Mouse (Mus musculus): ENCODE measurements around the gene 9130409I23Rik. TPM values are rescaled to one million over a fixed set of nuclear protein-coding genes. Genes with fewer than 3 reads are reported as not detected.

The 9130409I23Rik gene
- not detected in 2 replicates for polyA plus RNA-seq (2015; fragmentation: Nextera tagmentation; extraction: Ambion mirVana)

DNA sequence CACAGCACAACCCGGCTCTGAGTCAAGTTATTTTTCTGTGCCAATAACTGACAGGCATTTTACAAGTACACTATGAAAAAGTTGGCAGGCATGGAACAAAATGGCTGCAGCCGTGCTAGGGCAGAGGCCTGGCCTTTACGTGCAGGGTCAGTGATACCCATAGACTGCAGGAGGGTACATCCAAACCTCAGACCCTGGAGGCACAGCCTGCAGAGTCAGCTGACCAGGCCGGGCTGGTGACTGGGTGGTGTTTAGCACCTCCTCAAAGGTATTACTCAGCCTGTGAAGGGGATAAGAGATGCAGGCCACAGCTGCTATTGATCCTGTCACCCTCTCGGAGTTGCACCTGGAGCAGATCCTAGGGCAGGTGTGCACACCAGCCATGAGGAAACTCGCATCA is at the start of gene 9130409I23Rik:
Gene 9130409I23Rik (plus strand): TSS at position 301 of the 400 bp plus-strand sequence.
- WGBS: 88% methylated on average over 6 of the region's 6 CpGs
- Histone ChIP-seq H3K36me3 (ENCODE audit: control insufficient read depth, insufficient read depth) (no peaks in the 10 kb centered on the region), H3K27me3 (replicated peaks; ENCODE audit: control insufficient read depth, insufficient read depth, low read length) (no peaks in the 10 kb centered on the region), H3K27ac (ENCODE audit: low read length) (no peak within 1 kb of the TSS), H3K4me2 (ENCODE audit: low read length) (no peak within 1 kb of the TSS), H3K4me3 (replicated peaks; ENCODE audit: low read length) (no peak within 1 kb of the TSS), H3K9ac (replicated peaks; ENCODE audit: low read depth, low read length) (no peak within 1 kb of the TSS), H3K9me3 (ENCODE audit: control insufficient read depth, low read length) (no peaks in the 10 kb centered on the region), H3K4me1 (replicated peaks; ENCODE audit: control insufficient read depth, insufficient read depth, low read length) (no peaks in the 10 kb centered on the region)
- no peak for ATAC-seq

DNA sequence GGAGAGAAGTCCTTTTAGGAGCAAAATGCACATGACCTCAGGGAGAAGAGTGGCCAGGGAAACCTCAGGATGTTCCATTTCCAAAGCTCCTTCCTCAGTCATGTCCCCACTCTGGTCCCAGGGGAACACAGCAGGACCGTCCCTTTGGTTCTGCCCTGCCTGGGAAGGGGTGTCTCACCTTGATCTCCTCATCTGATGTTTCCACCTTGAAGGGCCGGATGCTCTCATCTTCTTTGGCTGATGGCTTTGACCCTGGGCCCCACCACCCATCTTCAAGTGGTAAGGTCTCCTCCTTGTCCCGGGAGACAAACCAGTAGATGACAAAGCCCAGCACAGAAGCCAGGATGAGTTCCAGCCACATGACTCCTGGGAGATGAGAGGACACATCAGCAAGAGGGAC is 49.4 kb upstream of the 9130409I23Rik start:
- WGBS: 87% methylated on average over 3 of the region's 3 CpGs
- no peaks in the 10 kb centered on the region for H3K4me1 ChIP-seq (replicated peaks; ENCODE audit: control insufficient read depth, insufficient read depth, low read length)
- H3K27ac ChIP-seq (ENCODE audit: low read length): no peak overlapping the region
- H3K9me3 ChIP-seq (ENCODE audit: control insufficient read depth, low read length): no peaks in the 10 kb centered on the region
- H3K4me2 ChIP-seq (ENCODE audit: low read length): no peak overlapping the region
- ATAC-seq: no peak
- H3K36me3 ChIP-seq (ENCODE audit: control insufficient read depth, insufficient read depth): no peaks in the 10 kb centered on the region
- H3K4me3 ChIP-seq (replicated peaks; ENCODE audit: low read length): no peak overlapping the region
- no peaks in the 10 kb centered on the region for H3K27me3 ChIP-seq (replicated peaks; ENCODE audit: control insufficient read depth, insufficient read depth, low read length)
- H3K9ac ChIP-seq (replicated peaks; ENCODE audit: low read depth, low read length): no peak overlapping the region

DNA sequence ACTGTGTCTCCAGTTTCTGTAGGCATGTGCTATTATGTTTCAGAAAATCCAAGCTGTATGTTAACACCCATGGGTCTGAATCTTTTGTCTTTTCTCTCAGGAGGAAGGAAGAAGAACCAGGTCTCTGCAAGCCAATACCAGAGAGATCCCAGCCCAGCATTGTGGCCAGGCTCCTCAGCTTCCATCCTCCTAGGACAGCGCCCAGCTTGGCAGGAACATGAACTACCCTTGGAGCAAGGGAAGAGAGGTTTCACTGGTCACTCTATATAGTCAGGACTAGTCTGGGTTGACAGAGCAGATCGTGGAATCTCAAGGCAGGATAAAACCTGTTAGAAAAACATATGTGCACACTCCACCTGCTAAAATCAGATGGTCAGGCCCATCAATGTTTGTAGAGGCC is 47.2 kb upstream of the 9130409I23Rik start:
- 84% methylated on average over 2 of the region's 2 CpGs for WGBS

DNA sequence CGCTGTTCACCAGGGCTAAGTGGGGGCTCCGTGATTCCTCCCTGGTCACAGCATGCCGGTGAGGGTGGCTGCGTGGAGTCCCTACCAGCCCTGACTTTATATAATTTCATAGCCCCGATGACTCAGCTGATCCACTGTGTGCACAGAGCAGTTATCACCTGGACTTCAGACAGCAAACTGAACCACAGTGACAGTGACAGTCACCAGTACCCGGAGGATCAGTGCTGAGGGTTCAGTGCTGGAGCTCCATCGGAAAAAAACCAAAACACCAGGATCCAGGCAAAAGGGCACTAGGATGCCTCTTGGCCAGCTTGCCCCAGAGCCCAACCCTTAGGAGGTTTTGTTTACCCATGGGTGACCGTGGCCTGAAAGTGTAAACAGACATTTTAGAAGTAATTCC is 45.7 kb upstream of the 9130409I23Rik start:
- WGBS: 81% methylated on average over 8 of the region's 8 CpGs
- Histone ChIP-seq H3K27me3 (replicated peaks; ENCODE audit: control insufficient read depth, insufficient read depth, low read length) (no peaks in the 10 kb centered on the region), H3K36me3 (ENCODE audit: control insufficient read depth, insufficient read depth) (no peaks in the 10 kb centered on the region), H3K4me1 (replicated peaks; ENCODE audit: control insufficient read depth, insufficient read depth, low read length) (no peaks in the 10 kb centered on the region), H3K27ac (ENCODE audit: low read length) (no peak overlapping the region), H3K9me3 (ENCODE audit: control insufficient read depth, low read length) (no peaks in the 10 kb centered on the region), H3K9ac (replicated peaks; ENCODE audit: low read depth, low read length) (no peak overlapping the region), H3K4me2 (ENCODE audit: low read length) (no peak overlapping the region), H3K4me3 (replicated peaks; ENCODE audit: low read length) (no peak overlapping the region)
- ATAC-seq: no peak

More for the DNA sequence above, 47.2 kb upstream of the 9130409I23Rik start:
- no peak overlapping the region for H3K4me2 ChIP-seq (ENCODE audit: low read length)
- no peaks in the 10 kb centered on the region for H3K4me1 ChIP-seq (replicated peaks; ENCODE audit: control insufficient read depth, insufficient read depth, low read length)
- H3K9me3 ChIP-seq (ENCODE audit: control insufficient read depth, low read length): no peaks in the 10 kb centered on the region
- no peaks in the 10 kb centered on the region for H3K36me3 ChIP-seq (ENCODE audit: control insufficient read depth, insufficient read depth)
- no peak overlapping the region for H3K4me3 ChIP-seq (replicated peaks; ENCODE audit: low read length)
- no peak overlapping the region for H3K27ac ChIP-seq (ENCODE audit: low read length)
- H3K9ac ChIP-seq (replicated peaks; ENCODE audit: low read depth, low read length): no peak overlapping the region
- ATAC-seq: no peak
- no peaks in the 10 kb centered on the region for H3K27me3 ChIP-seq (replicated peaks; ENCODE audit: control insufficient read depth, insufficient read depth, low read length)

DNA sequence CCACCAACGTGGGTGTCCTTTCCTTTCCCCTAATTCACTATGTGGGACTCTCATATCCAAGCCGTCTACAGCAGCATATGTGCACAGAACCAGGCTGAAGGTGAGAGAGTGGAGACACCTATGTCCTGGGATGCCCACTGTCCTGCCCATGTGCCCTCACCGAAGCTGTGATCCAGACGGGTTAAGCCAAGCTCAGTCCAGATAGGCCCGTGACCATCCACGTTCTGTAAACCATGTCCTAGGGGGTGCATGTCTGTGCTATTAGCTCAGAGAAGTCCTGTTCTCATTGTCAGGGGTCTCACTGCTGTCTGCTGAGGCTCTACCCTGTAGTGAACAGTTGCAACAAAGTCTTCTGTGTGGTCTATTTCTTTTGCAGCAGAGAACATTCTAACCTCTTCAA is 43.2 kb upstream of the 9130409I23Rik start:
- no peaks in the 10 kb centered on the region for H3K36me3 ChIP-seq (ENCODE audit: control insufficient read depth, insufficient read depth)
- no peaks in the 10 kb centered on the region for H3K27me3 ChIP-seq (replicated peaks; ENCODE audit: control insufficient read depth, insufficient read depth, low read length)
- no peak overlapping the region for H3K4me3 ChIP-seq (replicated peaks; ENCODE audit: low read length)
- no peak overlapping the region for H3K9ac ChIP-seq (replicated peaks; ENCODE audit: low read depth, low read length)
- no peak overlapping the region for H3K4me2 ChIP-seq (ENCODE audit: low read length)
- H3K4me1 ChIP-seq (replicated peaks; ENCODE audit: control insufficient read depth, insufficient read depth, low read length): no peaks in the 10 kb centered on the region
- H3K9me3 ChIP-seq (ENCODE audit: control insufficient read depth, low read length): no peaks in the 10 kb centered on the region
- ATAC-seq: no peak
- WGBS: 87% methylated on average over 6 of the region's 6 CpGs
- H3K27ac ChIP-seq (ENCODE audit: low read length): no peak overlapping the region

DNA sequence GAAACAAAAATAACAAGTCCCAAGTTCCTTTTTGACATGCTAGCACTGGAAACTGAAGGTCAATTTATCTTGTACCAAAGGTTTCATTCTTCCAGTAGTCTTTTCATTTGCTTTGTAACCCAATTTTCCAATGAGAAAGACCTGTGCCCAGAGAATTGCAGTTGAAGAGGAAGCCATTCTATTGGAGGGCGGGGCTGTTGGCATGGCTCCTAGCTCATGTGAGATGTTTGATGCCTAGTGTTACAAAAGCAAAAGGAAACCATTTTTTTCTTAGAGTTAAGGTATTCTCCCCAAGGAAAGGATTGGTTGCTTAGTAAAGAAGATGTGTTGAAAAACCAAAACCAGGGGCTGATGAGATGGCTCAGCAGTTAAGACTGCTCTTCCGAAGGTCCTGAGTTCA is 42.8 kb upstream of the 9130409I23Rik start:
- H3K36me3 ChIP-seq (ENCODE audit: control insufficient read depth, insufficient read depth): no peaks in the 10 kb centered on the region
- H3K27ac ChIP-seq (ENCODE audit: low read length): no peak overlapping the region
- no peak for ATAC-seq
- H3K9ac ChIP-seq (replicated peaks; ENCODE audit: low read depth, low read length): no peak overlapping the region
- no peak overlapping the region for H3K4me3 ChIP-seq (replicated peaks; ENCODE audit: low read length)
- H3K4me2 ChIP-seq (ENCODE audit: low read length): no peak overlapping the region
- no peaks in the 10 kb centered on the region for H3K27me3 ChIP-seq (replicated peaks; ENCODE audit: control insufficient read depth, insufficient read depth, low read length)
- WGBS: 95% methylated on average over 2 of the region's 2 CpGs
- H3K9me3 ChIP-seq (ENCODE audit: control insufficient read depth, low read length): no peaks in the 10 kb centered on the region
- H3K4me1 ChIP-seq (replicated peaks; ENCODE audit: control insufficient read depth, insufficient read depth, low read length): no peaks in the 10 kb centered on the region

DNA sequence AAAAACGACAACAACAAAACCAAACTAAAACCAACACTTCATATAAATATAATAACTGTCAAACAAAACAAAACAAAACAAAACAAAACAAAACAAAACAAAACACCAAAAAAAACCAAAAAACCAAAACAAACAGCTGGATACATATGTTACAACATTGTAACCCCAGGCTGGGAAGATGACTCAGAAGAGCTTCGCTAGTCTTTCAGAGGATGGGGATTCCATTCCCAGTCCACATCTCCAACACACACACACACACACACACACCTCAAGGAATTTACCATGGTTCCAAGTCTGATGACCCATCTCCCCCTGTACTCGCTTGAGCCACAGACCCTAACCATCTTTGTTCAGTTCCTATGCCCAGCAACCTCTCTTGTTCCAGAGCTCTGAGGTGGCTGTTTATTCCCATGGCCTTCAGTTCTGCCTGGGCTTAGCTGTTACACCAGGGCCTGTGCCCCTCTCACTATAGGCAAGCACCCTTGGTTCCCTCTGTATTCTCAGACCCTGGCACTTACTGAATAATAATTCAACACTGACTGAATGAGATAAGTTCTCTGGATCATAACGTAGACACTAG is 41.9 kb upstream of the 9130409I23Rik start:
- no peak for ATAC-seq
- no peak overlapping the region for H3K4me2 ChIP-seq (ENCODE audit: low read length)
- no peaks in the 10 kb centered on the region for H3K4me1 ChIP-seq (replicated peaks; ENCODE audit: control insufficient read depth, insufficient read depth, low read length)
- H3K9ac ChIP-seq (replicated peaks; ENCODE audit: low read depth, low read length): no peak overlapping the region
- WGBS: 91% methylated on average over 4 of the region's 4 CpGs
- H3K27me3 ChIP-seq (replicated peaks; ENCODE audit: control insufficient read depth, insufficient read depth, low read length): no peaks in the 10 kb centered on the region
- no peaks in the 10 kb centered on the region for H3K9me3 ChIP-seq (ENCODE audit: control insufficient read depth, low read length)
- no peak overlapping the region for H3K27ac ChIP-seq (ENCODE audit: low read length)
- no peak overlapping the region for H3K4me3 ChIP-seq (replicated peaks; ENCODE audit: low read length)
- no peaks in the 10 kb centered on the region for H3K36me3 ChIP-seq (ENCODE audit: control insufficient read depth, insufficient read depth)

DNA sequence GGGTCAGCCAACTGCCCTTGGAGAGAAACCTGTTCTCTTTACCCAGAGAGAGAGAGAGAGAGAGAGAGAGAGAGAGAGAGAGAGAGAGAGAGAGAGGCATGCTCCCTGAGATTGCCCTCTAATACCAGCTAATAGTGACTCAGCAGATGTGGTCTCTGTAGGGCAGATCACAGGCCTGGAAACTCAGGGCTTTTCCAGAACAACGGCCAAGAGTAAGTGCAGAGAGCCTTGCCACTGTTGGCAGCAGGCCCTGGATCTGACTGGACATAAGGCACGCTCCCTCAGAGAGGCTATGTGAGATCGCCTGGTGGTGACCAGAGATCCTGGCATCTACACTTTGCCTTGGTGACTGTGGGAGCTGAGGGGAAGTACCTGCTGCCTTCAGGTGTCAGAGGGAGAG is 41.3 kb upstream of the 9130409I23Rik start:
- ATAC-seq: no peak
- H3K36me3 ChIP-seq (ENCODE audit: control insufficient read depth, insufficient read depth): no peaks in the 10 kb centered on the region
- H3K27me3 ChIP-seq (replicated peaks; ENCODE audit: control insufficient read depth, insufficient read depth, low read length): no peaks in the 10 kb centered on the region
- no peaks in the 10 kb centered on the region for H3K4me1 ChIP-seq (replicated peaks; ENCODE audit: control insufficient read depth, insufficient read depth, low read length)
- no peak overlapping the region for H3K4me3 ChIP-seq (replicated peaks; ENCODE audit: low read length)
- H3K9me3 ChIP-seq (ENCODE audit: control insufficient read depth, low read length): no peaks in the 10 kb centered on the region
- no peak overlapping the region for H3K9ac ChIP-seq (replicated peaks; ENCODE audit: low read depth, low read length)
- no peak overlapping the region for H3K4me2 ChIP-seq (ENCODE audit: low read length)
- H3K27ac ChIP-seq (ENCODE audit: low read length): no peak overlapping the region
- WGBS: 83% methylated on average over 3 of the region's 3 CpGs

DNA sequence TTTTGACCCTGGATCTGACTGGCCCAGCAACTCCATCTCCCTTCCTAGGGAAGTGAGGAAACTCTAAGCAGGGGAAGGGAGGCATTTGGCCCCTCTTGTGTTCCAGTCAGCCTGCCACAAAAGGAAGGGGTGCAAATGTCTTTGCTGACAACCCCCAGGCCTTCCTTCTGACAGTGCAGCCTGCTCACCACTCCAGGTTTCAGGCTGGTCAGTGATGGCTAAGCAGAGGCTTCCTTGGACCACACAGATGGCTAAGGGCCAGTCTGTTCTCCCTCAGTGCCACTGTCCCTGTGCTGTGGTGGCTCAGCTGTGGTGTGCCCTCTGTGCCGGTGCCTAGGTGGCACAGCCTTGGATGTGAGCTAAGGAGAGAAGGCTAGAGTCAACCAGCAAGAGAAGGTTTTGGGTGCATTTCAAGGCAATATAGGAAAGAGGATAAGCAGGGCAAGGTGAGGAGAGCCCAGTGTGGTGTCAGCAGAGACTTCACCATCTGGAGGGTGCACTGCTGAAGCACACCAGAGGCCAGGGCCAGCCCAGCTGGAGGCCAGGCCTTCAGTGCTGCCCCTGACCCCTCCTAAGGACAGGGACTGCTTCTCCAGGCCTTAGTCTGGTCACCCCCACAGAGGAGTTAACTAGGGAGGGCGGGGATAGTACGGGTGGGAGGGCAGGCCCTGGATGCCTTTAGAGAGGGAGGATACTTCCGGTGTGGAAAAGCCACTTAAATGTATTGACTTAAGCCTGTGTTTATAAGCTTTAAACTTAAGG is 40.7 kb upstream of the 9130409I23Rik start:
- Histone ChIP-seq H3K36me3 (ENCODE audit: control insufficient read depth, insufficient read depth) (no peaks in the 10 kb centered on the region), H3K4me3 (replicated peaks; ENCODE audit: low read length) (no peak overlapping the region), H3K27ac (ENCODE audit: low read length) (no peak overlapping the region), H3K4me1 (replicated peaks; ENCODE audit: control insufficient read depth, insufficient read depth, low read length) (peaks cover 3% of the 10 kb centered on the region; the same call in 1 of the 2 replicates), H3K9me3 (ENCODE audit: control insufficient read depth, low read length) (no peaks in the 10 kb centered on the region), H3K4me2 (ENCODE audit: low read length) (no peak overlapping the region), H3K9ac (replicated peaks; ENCODE audit: low read depth, low read length) (no peak overlapping the region), H3K27me3 (replicated peaks; ENCODE audit: control insufficient read depth, insufficient read depth, low read length) (no peaks in the 10 kb centered on the region)
- no peak for ATAC-seq
- WGBS: 55% methylated on average over 4 of the region's 4 CpGs
